Mouse (Mus musculus): ENCODE measurements around the gene Zfp3. TPM values are rescaled to one million over a fixed set of nuclear protein-coding genes. Genes with fewer than 3 reads are reported as not detected.
"Not testable (repeated sequence)": the region's sequence is repeated elsewhere in the genome, so short reads cannot be mapped to it uniquely, and the experiment has no call there.

The Zfp3 gene
- polyA plus RNA-seq, 1 experiment from 2014 or later, result 7.1 TPM

DNA sequence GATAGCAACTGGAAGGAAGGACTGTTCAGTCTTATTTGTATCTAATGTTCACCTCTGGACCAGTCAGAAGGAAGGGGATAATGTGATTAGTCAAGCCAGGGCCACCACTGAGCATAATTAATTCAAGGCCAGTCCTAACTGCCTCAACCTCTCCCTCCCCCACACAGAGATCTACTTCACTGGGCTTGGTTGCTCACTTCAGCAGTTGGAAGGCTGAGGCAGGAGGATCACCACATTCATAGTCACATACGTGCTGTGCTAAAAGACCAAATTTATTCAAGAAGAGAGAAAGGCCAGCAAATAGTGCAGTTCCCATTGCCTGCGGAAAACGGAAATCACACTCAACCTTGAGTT is 450 bp upstream of the Zfp3 start:
- Histone ChIP-seq H3K4me3 (ENCODE audit: low read depth, low read length) (peak overlapping the region; percentile 79), H3K4me2 (peak overlapping the region; percentile 80), H3K9ac (ENCODE audit: low read depth, low read length) (peak overlapping the region; percentile 92), H3K27me3 (ENCODE audit: control insufficient read depth, insufficient read depth, low read length) (no peaks in the 10 kb centered on the region), H3K9me3 (replicated peaks; ENCODE audit: control insufficient read depth, low read length) (no peaks in the 10 kb centered on the region), H3K4me1 (ENCODE audit: control insufficient read depth, insufficient read depth, low read length) (0 out of 2 replicates have a peak, but pooled peaks cover 6% of the 10 kb centered on the region), H3K36me3 (ENCODE audit: control insufficient read depth, insufficient read depth, low read length) (0 out of 2 replicates have a peak, but pooled peaks cover 3% of the 10 kb centered on the region), H3K27ac (ENCODE audit: low read depth, low read length) (peak overlapping the region; percentile 90; the same call in 1 of the 2 replicates)
- 31% methylated on average over 3 of the region's 3 CpGs for WGBS (ENCODE audit: insufficient replicate concordance)
- no peak for ATAC-seq (replicated peaks; ENCODE audit: insufficient number of reproducible peaks, low FRiP score, low TSS enrichment)

DNA sequence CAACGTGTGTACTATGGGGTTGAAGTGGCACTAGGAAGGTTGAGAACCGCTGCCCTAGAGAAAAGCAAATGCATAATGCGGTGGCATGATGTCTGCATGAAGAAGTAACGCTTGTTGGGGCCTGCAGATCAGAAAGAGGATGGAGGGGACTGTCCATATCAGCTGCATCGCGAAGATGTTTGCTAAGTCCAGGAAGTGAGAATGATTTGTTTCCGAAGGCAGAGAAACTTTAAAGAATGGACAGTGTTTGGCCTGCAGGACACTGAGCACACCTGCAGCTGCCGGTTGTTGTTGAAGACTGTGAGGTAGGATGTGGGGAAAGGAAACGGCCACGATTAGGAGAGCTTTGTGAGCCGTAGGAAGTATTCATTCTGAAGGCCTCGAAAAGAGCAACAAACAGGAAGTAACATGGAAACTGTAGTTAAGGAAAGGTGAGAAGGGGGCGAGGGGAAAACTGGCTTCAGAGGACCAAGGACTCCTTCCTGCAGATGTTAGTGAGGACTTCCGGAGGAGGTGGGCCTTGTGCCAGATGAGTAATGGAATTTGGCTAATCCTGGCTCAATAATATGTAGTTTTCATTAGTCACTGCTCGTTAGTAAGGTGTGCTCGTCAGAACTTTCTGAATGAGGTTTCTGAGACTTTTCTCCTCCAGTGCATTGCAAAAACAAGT is 1.9 kb downstream of the Zfp3 start:
- no peak overlapping the region; the same call in 1 of the 2 replicates for H3K27ac ChIP-seq (ENCODE audit: low read depth, low read length)
- no peak overlapping the region for H3K4me2 ChIP-seq
- 68% methylated on average over 16 of the region's 16 CpGs for WGBS (ENCODE audit: insufficient replicate concordance)

DNA sequence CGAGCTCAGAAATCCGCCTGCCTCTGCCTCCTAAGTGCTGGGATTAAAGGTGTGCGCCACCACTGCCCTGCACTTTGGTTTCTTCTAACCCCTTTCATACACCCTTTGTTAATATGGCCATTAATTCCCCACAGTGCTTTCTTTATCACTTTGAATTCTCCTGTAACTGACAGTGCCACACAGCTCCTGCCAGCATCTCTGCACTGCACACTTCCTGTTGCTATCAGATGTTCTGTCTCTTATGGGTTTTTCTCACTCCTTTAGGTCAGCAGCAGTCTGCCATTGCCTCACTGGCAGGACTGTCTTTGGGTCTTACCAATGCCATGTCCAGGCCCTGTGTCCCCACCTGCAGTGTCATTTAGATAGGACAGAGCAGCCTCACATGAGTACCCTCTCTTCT is 6.8 kb downstream of the Zfp3 start:
- ATAC-seq (replicated peaks; ENCODE audit: insufficient number of reproducible peaks, low FRiP score, low TSS enrichment), result no peak
- Histone ChIP-seq H3K9ac (ENCODE audit: low read depth, low read length) (no peak overlapping the region), H3K36me3 (ENCODE audit: control insufficient read depth, insufficient read depth, low read length) (peaks cover 19% of the 10 kb centered on the region), H3K9me3 (replicated peaks; ENCODE audit: control insufficient read depth, low read length) (no peaks in the 10 kb centered on the region), H3K27me3 (ENCODE audit: control insufficient read depth, insufficient read depth, low read length) (no peaks in the 10 kb centered on the region), H3K4me1 (ENCODE audit: control insufficient read depth, insufficient read depth, low read length) (0 out of 2 replicates have a peak, but pooled peaks cover 2% of the 10 kb centered on the region), H3K4me3 (ENCODE audit: low read depth, low read length) (no peak overlapping the region), H3K27ac (ENCODE audit: low read depth, low read length) (no peak overlapping the region), H3K4me2 (no peak overlapping the region)
- 76% methylated on average over 3 of the region's 3 CpGs for WGBS (ENCODE audit: insufficient replicate concordance)

More for the DNA sequence above, 1.9 kb downstream of the Zfp3 start:
- H3K36me3 ChIP-seq (ENCODE audit: control insufficient read depth, insufficient read depth, low read length), result peaks cover 4% of the 10 kb centered on the region; the same call in 1 of the 2 replicates
- H3K4me1 ChIP-seq (ENCODE audit: control insufficient read depth, insufficient read depth, low read length), result 0 out of 2 replicates have a peak, but pooled peaks cover 6% of the 10 kb centered on the region
- H3K9me3 ChIP-seq (replicated peaks; ENCODE audit: control insufficient read depth, low read length), result no peaks in the 10 kb centered on the region
- H3K4me3 ChIP-seq (ENCODE audit: low read depth, low read length), result no peak overlapping the region
- no peak overlapping the region for H3K9ac ChIP-seq (ENCODE audit: low read depth, low read length)
- ATAC-seq (replicated peaks; ENCODE audit: insufficient number of reproducible peaks, low FRiP score, low TSS enrichment), result no peak
- H3K27me3 ChIP-seq (ENCODE audit: control insufficient read depth, insufficient read depth, low read length), result no peaks in the 10 kb centered on the region

DNA sequence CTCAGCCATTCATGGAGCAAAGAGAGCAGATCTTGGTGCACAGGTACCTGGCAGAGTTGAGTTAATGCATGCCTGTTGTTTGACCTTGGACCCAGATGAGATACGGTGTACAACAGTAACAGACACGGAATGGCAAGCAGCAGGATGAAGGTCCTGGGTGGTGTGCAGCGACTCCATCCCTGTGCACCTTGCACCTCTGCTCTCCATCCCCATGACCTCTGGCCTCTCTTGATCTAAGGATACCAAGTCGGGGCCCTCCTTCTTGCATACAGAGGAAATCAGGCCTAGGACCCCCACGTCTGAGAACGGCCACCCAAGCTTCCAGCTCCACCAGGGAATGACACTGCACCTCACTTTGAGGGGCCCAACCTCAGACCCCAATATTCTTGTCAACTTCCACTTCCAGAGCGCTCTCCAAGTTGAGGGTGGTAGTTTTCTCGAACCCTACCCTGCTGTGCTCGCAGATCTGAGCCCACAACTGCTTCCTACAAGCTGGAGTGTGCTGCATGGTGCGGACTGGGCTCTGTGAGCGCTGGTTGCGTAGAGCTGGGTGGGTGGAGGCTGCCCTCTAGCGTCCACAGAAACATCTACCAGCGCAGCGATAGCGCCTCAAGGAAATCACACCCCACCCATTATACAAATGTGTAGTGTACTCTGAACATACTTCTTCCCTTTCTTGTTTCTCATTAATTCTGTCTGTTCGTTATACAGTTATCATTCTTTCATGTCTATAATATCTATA is 13.0 kb downstream of the Zfp3 start:
- no peaks in the 10 kb centered on the region for H3K9me3 ChIP-seq (replicated peaks; ENCODE audit: control insufficient read depth, low read length)
- H3K4me3 ChIP-seq (ENCODE audit: low read depth, low read length), result no peak overlapping the region
- H3K36me3 ChIP-seq (ENCODE audit: control insufficient read depth, insufficient read depth, low read length), result peaks cover 6% of the 10 kb centered on the region; the same call in 1 of the 2 replicates
- peak; percentile 59; the same call in 1 of the 2 replicates for ATAC-seq (replicated peaks; ENCODE audit: insufficient number of reproducible peaks, low FRiP score, low TSS enrichment)
- H3K27me3 ChIP-seq (ENCODE audit: control insufficient read depth, insufficient read depth, low read length), result no peaks in the 10 kb centered on the region
- H3K27ac ChIP-seq (ENCODE audit: low read depth, low read length), result no peak overlapping the region
- 26% methylated on average over 17 of the region's 17 CpGs for WGBS (ENCODE audit: insufficient replicate concordance)
- no peak overlapping the region for H3K9ac ChIP-seq (ENCODE audit: low read depth, low read length)
- peak overlapping the region; percentile 6; the same call in 1 of the 2 replicates for H3K4me2 ChIP-seq
- no peaks in the 10 kb centered on the region for H3K4me1 ChIP-seq (ENCODE audit: control insufficient read depth, insufficient read depth, low read length)

DNA sequence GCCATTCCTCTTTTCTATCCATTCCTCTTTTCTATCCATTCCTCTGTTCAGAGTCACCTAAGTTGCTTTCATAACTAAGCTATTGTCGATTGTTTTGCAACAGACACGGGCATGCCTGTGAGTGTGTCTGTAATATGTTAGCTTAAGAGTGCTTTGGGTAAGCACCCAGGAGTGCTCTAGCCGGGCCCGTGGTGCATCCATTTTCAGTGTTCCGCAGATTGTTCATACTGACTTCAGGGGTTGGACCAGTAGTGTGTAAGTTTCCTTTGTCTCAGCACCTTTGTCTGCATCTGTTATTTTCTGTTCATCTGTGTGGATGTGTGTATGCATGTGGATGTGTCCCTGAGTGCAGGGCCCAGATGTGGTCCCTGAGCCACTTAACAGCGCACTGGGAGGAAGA is 13.6 kb downstream of the Zfp3 start:
- H3K9ac ChIP-seq (ENCODE audit: low read depth, low read length), result no peak overlapping the region
- no peak overlapping the region for H3K4me3 ChIP-seq (ENCODE audit: low read depth, low read length)
- 57% methylated on average over 6 of the region's 6 CpGs for WGBS (ENCODE audit: insufficient replicate concordance)
- H3K4me1 ChIP-seq (ENCODE audit: control insufficient read depth, insufficient read depth, low read length), result no peaks in the 10 kb centered on the region
- H3K27ac ChIP-seq (ENCODE audit: low read depth, low read length), result no peak overlapping the region
- no peak for ATAC-seq (replicated peaks; ENCODE audit: insufficient number of reproducible peaks, low FRiP score, low TSS enrichment)
- H3K27me3 ChIP-seq (ENCODE audit: control insufficient read depth, insufficient read depth, low read length), result no peaks in the 10 kb centered on the region
- no peaks in the 10 kb centered on the region for H3K36me3 ChIP-seq (ENCODE audit: control insufficient read depth, insufficient read depth, low read length)
- no peak overlapping the region for H3K4me2 ChIP-seq
- no peaks in the 10 kb centered on the region for H3K9me3 ChIP-seq (replicated peaks; ENCODE audit: control insufficient read depth, low read length)

DNA sequence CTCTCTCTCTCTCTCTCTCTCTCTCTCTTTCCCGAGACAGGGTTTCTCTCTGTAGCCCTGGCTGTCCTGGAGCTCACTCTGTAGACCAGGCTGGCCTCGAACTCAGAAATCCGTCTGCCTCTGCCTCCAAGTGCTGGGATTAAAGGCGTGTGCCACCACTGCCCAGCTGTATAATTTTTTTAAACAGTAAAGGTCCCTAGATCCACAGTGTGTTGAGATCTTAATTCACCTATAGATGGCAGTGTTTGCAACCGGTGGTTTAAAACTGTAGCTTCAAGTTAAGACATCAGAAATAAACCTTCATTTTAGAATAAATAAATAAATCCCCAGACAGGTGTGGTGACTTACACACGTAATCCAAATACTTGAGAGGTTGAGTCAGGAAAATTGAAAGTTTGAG is 14.0 kb downstream of the Zfp3 start:
- WGBS (ENCODE audit: insufficient replicate concordance), result 26% methylated on average over 6 of the region's 6 CpGs
- H3K4me2 ChIP-seq; ATAC-seq (replicated peaks; ENCODE audit: insufficient number of reproducible peaks, low FRiP score, low TSS enrichment): not testable (repeated sequence)

DNA sequence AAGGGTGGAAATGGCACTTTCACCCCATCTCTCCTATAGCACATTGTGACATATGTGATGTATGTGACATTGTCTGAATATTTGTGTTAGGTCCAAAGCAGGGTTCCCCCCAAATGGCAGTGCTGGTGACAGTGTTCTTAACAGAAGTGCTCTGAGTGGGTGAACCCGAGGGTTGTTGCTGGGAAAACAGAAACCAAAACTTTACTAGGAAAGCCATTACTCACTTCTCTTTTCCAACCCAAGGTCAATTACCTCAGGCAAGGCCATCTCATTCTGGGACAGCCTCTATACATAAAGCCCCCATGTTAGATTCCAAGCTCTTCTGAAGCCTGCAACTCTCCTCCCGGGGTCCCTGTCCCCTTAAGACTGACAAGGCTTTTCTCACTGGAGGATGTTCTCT is 21.9 kb downstream of the Zfp3 start:
- Histone ChIP-seq H3K4me1 (ENCODE audit: control insufficient read depth, insufficient read depth, low read length) (no peaks in the 10 kb centered on the region), H3K27ac (ENCODE audit: low read depth, low read length) (no peak overlapping the region), H3K4me3 (ENCODE audit: low read depth, low read length) (no peak overlapping the region), H3K9ac (ENCODE audit: low read depth, low read length) (no peak overlapping the region), H3K36me3 (ENCODE audit: control insufficient read depth, insufficient read depth, low read length) (no peaks in the 10 kb centered on the region), H3K9me3 (replicated peaks; ENCODE audit: control insufficient read depth, low read length) (no peaks in the 10 kb centered on the region), H3K27me3 (ENCODE audit: control insufficient read depth, insufficient read depth, low read length) (no peaks in the 10 kb centered on the region), H3K4me2 (no peak overlapping the region)
- 51% methylated on average over 2 of the region's 2 CpGs for WGBS (ENCODE audit: insufficient replicate concordance)
- no peak for ATAC-seq (replicated peaks; ENCODE audit: insufficient number of reproducible peaks, low FRiP score, low TSS enrichment)

More for the DNA sequence above, 14.0 kb downstream of the Zfp3 start:
- H3K4me3 ChIP-seq (ENCODE audit: low read depth, low read length); H3K9ac ChIP-seq (ENCODE audit: low read depth, low read length); H3K9me3 ChIP-seq (replicated peaks; ENCODE audit: control insufficient read depth, low read length); H3K27ac ChIP-seq (ENCODE audit: low read depth, low read length); H3K36me3 ChIP-seq (ENCODE audit: control insufficient read depth, insufficient read depth, low read length); H3K4me1 ChIP-seq (ENCODE audit: control insufficient read depth, insufficient read depth, low read length); H3K27me3 ChIP-seq (ENCODE audit: control insufficient read depth, insufficient read depth, low read length): not testable (repeated sequence)

DNA sequence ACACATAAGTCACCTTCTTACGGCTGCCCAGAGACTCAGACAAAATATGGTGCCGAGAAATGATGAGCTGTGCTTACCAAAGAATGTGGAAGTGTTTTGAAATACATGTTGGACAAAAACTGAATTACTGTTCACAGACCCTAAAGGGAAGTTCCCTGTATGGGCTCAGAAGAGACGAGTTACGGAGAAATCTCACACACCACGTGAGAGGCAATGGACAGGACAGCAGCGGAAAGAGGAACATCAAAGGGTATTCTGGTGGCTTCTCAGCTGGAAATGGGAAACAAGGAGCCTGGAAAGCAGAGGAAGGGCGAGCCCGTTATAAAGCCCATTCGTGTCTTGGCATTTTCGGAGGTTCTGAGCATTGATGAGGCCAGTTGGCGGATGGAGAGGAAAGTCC is 23.0 kb downstream of the Zfp3 start:
- no peak overlapping the region for H3K4me3 ChIP-seq (ENCODE audit: low read depth, low read length)
- H3K27me3 ChIP-seq (ENCODE audit: control insufficient read depth, insufficient read depth, low read length), result no peaks in the 10 kb centered on the region
- H3K36me3 ChIP-seq (ENCODE audit: control insufficient read depth, insufficient read depth, low read length), result no peaks in the 10 kb centered on the region
- H3K27ac ChIP-seq (ENCODE audit: low read depth, low read length), result no peak overlapping the region
- no peak overlapping the region for H3K9ac ChIP-seq (ENCODE audit: low read depth, low read length)
- no peaks in the 10 kb centered on the region for H3K4me1 ChIP-seq (ENCODE audit: control insufficient read depth, insufficient read depth, low read length)
- 61% methylated on average over 11 of the region's 11 CpGs for WGBS (ENCODE audit: insufficient replicate concordance)
- no peak overlapping the region for H3K4me2 ChIP-seq
- no peaks in the 10 kb centered on the region for H3K9me3 ChIP-seq (replicated peaks; ENCODE audit: control insufficient read depth, low read length)
- ATAC-seq (replicated peaks; ENCODE audit: insufficient number of reproducible peaks, low FRiP score, low TSS enrichment), result no peak

Measured in heart, embryonic 11.5 days (tissue).